Mouse (Mus musculus): ENCODE data around the gene Plb1. TPM values are rescaled to one million over a fixed set of nuclear protein-coding genes. Genes with fewer than 3 reads are reported as not detected.
A peak's percentile ranks its signal among the peaks of the same experiment; 100 is the strongest.

Plb1 gene
- polyA plus RNA-seq, 1 experiment, result not detected

DNA sequence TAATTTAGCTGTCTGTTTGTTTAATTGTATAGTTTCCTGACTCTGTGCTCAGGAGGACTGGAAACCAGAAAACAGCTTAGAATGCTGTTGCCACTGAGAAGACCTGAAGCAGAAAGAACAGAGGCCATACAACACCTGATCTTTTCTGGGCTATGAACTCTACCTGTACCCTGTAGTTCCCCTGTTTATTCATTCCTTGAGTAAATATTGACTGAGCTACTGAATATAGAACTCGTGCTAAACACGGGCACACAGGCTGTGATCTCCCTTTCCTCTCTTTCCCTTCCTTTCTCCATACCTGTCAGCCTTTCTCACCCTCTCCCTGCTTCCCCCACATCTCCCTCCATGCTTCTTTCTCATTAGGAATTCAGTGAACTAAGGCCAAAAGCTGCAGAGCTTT lies 168.4 kb downstream of the Plb1 start:
- Histone ChIP-seq H3K4me3 (replicated peaks) (no peak overlapping the region), H3K4me1 (no peaks in the 10 kb centered on the region; the same call in 1 of the 2 replicates), H3K9me3 (no peaks in the 10 kb centered on the region), H3K27me3 (replicated peaks) (peaks cover 23% of the 10 kb centered on the region), H3K36me3 (replicated peaks; ENCODE audit: low read length) (no peaks in the 10 kb centered on the region)
- TF ChIP-seq GATA1 (IDR thresholded peaks at IDR 0.05; ENCODE audit: borderline replicate concordance, low read length), result no peak

DNA sequence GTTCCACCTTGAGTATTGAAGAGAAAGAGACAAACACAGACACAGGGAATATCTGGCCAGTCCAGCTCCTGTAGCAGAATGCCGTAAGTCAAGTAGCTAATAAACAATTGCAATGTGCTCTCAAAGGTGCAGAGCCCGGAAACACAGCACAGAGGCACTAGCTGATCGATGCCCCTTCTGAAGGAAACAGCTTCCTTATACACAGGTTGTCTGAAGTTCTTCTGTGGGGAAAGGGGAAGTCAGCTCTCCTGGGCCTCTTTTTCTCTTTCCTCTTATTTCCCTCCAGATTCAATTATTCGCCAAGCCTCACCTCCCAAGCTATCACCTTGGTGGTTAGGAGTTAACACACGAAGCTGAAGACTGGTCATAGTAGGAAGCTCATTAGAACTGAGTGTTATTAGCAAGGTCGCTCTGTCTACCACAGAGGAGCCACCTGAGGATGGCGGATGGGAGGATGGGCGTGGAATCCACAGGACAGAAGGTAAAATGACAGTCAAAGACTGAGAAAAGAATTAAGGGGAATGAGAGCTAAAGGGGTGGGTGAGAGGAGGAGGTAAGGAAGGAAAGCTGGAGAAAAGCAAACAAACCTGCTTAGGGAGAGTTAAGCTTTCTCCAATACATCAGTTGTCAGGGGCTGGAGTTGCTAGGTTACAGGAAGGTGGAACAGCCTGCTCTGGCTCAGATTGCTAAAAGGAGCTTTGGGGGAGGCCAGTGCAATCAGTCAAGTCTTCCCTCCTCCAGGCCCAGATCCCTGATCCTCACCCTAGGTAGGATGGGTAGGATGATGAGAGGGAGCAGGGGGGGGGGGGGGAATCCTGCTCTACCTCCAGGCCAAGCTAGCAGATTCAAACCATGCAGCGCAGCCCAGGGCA lies 170.8 kb downstream of the Plb1 start:
- no peaks in the 10 kb centered on the region for H3K36me3 ChIP-seq (replicated peaks; ENCODE audit: low read length)
- H3K27me3 ChIP-seq (replicated peaks), result peaks cover 21% of the 10 kb centered on the region
- no peaks in the 10 kb centered on the region; the same call in 1 of the 2 replicates for H3K4me1 ChIP-seq
- no peaks in the 10 kb centered on the region for H3K9me3 ChIP-seq
- TF ChIP-seq GATA1 (IDR thresholded peaks at IDR 0.05; ENCODE audit: borderline replicate concordance, low read length), result no peak
- TF ChIP-seq FLI1 (IDR thresholded peaks at IDR 0.05; ENCODE audit: low read length), result no peak
- H3K4me3 ChIP-seq (replicated peaks), result no peak overlapping the region

DNA sequence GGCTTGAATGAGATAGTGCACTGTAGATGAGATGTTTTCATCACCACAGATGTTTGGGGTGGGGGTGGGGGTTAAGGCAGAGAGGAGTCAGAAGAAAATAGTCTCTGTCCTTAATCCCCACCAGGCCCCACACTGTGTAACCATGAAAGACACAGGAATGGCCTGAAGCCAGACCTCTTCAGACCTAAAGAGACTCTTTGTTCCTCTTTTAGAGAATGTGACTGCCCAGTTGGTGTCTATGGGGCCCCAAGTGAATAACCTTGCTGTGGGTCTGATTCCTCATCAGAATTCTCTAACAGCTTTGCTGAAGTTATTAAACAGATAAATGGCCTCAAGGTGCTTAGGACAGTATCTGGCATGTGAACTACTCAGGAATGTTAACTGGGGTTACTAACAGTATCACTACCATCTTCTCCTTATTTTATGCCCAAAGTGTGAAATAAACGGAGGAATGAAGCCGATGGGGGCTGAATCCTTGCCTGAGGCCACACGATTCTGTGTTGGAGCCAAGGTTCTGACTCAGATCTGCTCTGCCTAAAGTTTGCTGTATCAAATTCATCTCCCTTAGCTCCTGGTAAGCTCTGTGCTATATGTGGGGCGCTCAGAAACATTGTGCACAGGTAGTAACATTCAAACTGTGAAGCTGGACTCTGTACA lies 172.8 kb downstream of the Plb1 start:
- TF ChIP-seq GATA1 (IDR thresholded peaks at IDR 0.05; ENCODE audit: borderline replicate concordance, low read length), result no peak
- no peak for TF ChIP-seq FLI1 (IDR thresholded peaks at IDR 0.05; ENCODE audit: low read length)
- Histone ChIP-seq H3K9me3 (no peaks in the 10 kb centered on the region), H3K27me3 (replicated peaks) (peaks cover 19% of the 10 kb centered on the region), H3K4me3 (replicated peaks) (no peak overlapping the region), H3K4me1 (no peaks in the 10 kb centered on the region), H3K36me3 (replicated peaks; ENCODE audit: low read length) (no peaks in the 10 kb centered on the region)

DNA sequence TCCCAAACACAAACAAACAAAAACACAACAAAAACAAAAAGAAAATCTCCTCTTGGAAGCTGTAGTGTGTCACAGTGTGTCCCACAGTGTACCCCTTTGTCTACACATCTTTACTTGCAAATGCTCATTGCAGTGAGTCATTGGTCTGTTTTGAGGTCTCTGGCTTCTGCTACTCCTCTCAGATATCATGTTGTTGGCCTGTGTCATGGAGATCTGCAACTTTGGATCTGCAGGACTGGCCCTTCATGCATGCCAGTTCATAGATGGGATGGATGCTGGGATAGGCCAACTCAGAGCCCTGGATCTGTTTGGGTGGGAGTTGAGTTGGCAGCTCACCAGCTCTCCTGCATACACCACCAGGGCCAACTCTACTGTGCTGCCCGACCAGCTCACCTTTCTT lies 176.3 kb downstream of the Plb1 start:
- Histone ChIP-seq H3K36me3 (replicated peaks; ENCODE audit: low read length) (no peaks in the 10 kb centered on the region), H3K9me3 (no peaks in the 10 kb centered on the region), H3K27me3 (replicated peaks) (peaks cover 8% of the 10 kb centered on the region), H3K4me1 (peaks cover 21% of the 10 kb centered on the region), H3K4me3 (replicated peaks) (no peak overlapping the region)
- TF ChIP-seq FLI1 (IDR thresholded peaks at IDR 0.05; ENCODE audit: low read length) (no peak), GATA1 (IDR thresholded peaks at IDR 0.05; ENCODE audit: borderline replicate concordance, low read length) (no peak)

DNA sequence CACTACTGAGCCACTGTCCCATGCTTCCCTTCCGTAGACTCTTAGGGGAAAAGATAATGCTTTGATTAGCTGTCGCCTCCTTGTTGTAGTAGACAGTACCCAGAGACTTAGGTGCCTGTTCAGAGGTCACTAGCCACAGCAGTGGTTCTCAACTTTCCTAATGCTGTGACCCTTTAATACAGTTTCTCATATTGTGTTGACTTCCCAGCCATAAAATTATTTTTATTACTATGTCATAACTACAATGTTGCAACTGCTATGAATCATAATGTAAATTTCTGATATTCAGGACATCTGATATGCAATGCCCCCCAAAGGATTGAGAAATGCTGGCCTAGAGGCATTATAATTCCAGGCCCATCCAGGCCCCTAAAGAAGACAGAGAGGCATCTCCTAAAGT lies 177.2 kb downstream of the Plb1 start:
- no peaks in the 10 kb centered on the region for H3K9me3 ChIP-seq
- H3K27me3 ChIP-seq (replicated peaks), result peaks cover 7% of the 10 kb centered on the region
- TF ChIP-seq GATA1 (IDR thresholded peaks at IDR 0.05; ENCODE audit: borderline replicate concordance, low read length), result no peak
- TF ChIP-seq FLI1 (IDR thresholded peaks at IDR 0.05; ENCODE audit: low read length), result no peak
- H3K4me1 ChIP-seq, result peaks cover 21% of the 10 kb centered on the region
- H3K4me3 ChIP-seq (replicated peaks), result no peak overlapping the region
- H3K36me3 ChIP-seq (replicated peaks; ENCODE audit: low read length), result no peaks in the 10 kb centered on the region

DNA sequence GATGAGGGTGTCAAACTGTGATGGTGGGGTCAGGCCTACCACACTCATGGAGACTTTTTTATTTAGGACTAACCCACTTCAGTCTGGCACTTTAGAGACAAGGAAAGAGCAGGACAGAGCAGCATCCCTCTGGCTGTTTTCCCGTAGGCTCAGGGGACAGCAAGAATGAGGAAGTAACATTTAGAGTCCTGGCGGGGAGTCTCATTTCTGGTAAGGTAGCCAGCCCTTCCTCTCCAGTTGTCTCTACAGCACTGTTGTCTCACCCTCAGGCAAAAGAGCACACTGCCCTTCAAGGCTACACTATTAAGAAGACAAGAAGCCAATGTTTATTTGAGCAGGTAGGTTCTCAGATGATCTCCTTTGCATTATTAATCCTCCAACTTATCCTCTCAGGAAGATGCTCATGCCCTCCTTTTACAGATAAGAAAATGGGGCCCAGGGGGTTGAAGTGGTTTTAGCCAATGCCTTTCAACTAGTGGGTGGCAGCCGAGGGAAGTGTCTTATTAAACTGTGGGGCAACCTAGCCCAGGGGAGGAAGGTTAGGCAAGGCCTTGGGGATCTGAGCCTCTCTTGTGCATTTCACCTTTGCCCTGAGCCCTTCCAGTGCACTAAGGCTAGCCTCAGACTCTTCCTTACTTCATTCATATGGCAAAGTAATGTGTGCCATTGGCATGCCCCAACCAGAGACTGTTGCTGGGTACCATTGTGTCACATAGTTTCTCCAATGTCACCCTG lies 178.6 kb downstream of the Plb1 start:
- H3K27me3 ChIP-seq (replicated peaks), result peaks cover 3% of the 10 kb centered on the region
- no peak for TF ChIP-seq FLI1 (IDR thresholded peaks at IDR 0.05; ENCODE audit: low read length)
- TF ChIP-seq GATA1 (IDR thresholded peaks at IDR 0.05; ENCODE audit: borderline replicate concordance, low read length), result no peak
- H3K36me3 ChIP-seq (replicated peaks; ENCODE audit: low read length), result no peaks in the 10 kb centered on the region
- H3K4me3 ChIP-seq (replicated peaks), result no peak overlapping the region
- H3K9me3 ChIP-seq, result no peaks in the 10 kb centered on the region
- peaks cover 21% of the 10 kb centered on the region for H3K4me1 ChIP-seq

DNA sequence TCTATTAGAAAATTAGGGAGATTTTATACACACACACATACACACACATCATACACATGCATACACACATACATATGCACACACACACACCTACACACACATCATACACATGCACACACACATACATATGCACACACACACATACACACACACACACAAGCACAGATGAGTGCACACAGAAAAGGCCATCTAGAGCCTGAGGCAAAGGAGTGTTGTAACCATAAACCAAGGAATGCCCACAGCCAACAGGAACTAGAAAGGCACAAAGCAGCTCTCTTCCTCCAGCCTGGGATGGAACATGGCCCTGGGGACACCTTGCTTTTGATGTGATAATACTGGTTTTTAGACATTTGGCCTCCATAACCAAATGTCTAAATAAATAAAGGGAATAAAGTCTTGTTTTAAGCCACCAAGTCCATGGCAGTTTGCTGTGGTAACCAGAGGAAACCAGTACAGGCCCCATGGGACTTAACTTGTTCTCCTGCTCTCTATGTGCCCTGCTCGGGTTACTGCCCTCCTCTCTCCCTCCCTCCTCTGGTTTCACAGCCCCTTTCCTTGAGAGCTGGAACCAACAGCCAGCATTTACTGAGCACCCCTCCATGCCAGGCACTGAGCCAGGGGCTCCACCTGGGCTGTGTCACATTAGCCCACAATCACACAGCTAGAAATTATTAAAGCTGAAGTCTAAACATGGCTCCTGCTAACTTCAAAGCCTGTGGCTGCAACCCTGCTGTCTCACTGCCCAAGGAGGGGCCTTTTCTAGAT lies 179.9 kb downstream of the Plb1 start:
- Histone ChIP-seq H3K9me3 (no peaks in the 10 kb centered on the region), H3K4me3 (replicated peaks) (peak overlapping the region; percentile 62), H3K36me3 (replicated peaks; ENCODE audit: low read length) (no peaks in the 10 kb centered on the region), H3K4me1 (peaks cover 25% of the 10 kb centered on the region), H3K27me3 (replicated peaks) (peaks cover 3% of the 10 kb centered on the region)
- TF ChIP-seq GATA1 (IDR thresholded peaks at IDR 0.05; ENCODE audit: borderline replicate concordance, low read length) (no peak), FLI1 (IDR thresholded peaks at IDR 0.05; ENCODE audit: low read length) (no peak)

DNA sequence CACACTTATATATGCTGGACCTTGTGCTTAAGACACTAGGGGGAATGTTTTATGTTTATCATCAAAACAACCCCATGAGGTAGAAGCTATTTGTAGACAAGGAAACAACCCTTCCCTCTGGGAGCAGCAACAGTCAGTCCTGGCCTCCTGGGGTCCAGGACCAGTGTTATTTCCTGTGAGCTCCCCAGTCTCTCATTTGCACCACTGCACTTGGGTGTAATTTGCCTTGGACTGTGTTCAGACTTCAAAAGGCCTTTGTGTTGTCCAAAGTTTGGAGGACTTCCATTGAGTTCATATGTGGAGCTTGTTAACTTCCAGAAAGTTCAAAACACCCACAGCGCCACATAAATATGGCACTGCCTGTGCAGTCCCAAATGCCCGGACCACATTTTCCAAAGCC lies 180.6 kb downstream of the Plb1 start:
- no peaks in the 10 kb centered on the region for H3K9me3 ChIP-seq
- H3K36me3 ChIP-seq (replicated peaks; ENCODE audit: low read length), result no peaks in the 10 kb centered on the region
- H3K4me3 ChIP-seq (replicated peaks), result no peak overlapping the region
- TF ChIP-seq FLI1 (IDR thresholded peaks at IDR 0.05; ENCODE audit: low read length), result no peak
- no peak for TF ChIP-seq GATA1 (IDR thresholded peaks at IDR 0.05; ENCODE audit: borderline replicate concordance, low read length)
- H3K27me3 ChIP-seq (replicated peaks), result peaks cover 3% of the 10 kb centered on the region
- H3K4me1 ChIP-seq, result peaks cover 25% of the 10 kb centered on the region

DNA sequence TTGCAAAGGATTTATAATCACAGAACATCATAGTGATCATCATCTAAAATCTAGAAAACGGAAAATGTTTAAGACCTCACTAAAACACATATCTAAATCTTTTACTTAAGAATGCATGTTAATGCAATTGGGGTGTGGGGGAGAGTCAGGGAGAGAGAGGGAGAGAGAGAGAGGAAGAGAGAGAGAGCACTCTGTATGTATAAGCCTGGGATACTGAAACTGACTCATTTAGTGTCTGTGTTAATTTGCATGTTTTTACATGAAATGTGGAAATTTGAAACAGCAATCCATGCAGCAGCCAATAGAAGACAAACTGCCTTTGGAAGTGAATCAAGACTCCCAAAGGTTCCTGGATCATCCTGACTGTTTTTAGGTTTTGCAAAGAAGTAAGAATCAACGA lies 181.1 kb downstream of the Plb1 start:
- Histone ChIP-seq H3K4me3 (replicated peaks) (no peak overlapping the region), H3K27me3 (replicated peaks) (peaks cover 3% of the 10 kb centered on the region), H3K36me3 (replicated peaks; ENCODE audit: low read length) (no peaks in the 10 kb centered on the region), H3K9me3 (no peaks in the 10 kb centered on the region), H3K4me1 (peaks cover 25% of the 10 kb centered on the region)
- TF ChIP-seq GATA1 (IDR thresholded peaks at IDR 0.05; ENCODE audit: borderline replicate concordance, low read length) (no peak), FLI1 (IDR thresholded peaks at IDR 0.05; ENCODE audit: low read length) (no peak)

Data from megakaryocyte, embryonic 14.5 days (primary cell).